Mouse (Mus musculus): ENCODE results near the gene Ubl3.

DNA sequence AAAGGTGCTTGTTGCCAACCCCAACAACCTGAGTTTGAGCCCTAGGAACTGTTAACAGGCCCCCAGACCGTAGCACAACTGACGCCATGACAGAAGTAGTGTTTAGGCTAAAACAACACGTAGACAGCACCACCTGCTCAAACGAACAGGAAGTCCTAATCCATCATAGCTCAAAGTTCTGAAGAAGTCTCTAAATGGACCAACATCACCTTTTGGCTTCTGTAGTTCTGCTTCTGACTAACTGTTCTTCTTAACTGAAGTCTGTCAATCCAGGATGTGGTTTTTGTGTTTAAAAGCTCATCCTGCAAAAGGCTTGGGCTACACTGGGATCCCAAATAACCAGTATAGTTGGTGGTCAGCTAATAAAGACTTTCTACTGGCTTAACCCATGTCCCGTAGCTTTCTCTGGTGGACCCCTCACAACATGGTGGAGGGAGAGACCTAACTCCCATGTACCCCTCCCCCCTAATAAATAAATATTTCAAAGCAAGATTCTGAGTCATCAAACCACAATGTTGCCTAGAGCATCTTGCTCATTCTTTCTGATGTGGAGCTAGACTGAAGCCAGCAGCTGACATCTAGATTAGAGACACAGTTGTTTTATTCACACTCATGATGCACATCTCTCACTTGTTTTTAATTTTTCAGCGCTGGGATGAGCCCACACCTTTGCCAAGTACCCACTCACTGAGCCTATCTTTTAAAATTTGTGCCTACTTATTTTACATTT is 51.2 kb downstream of the Ubl3 start:
- no peak for TF ChIP-seq CTCF (IDR thresholded peaks at IDR 0.05; ENCODE audit: low read depth, low read length)
- no peak for TF ChIP-seq POLR2A (IDR thresholded peaks at IDR 0.05; ENCODE audit: borderline replicate concordance, low read depth, low read length)
